Mouse (Mus musculus): ENCODE measurements around the gene Ubl7. TPM values are rescaled to one million over a fixed set of nuclear protein-coding genes. Genes with fewer than 3 reads are reported as not detected.
A peak's percentile ranks its signal among the peaks of the same experiment; 100 is the strongest.

Gene Ubl7
- polyA plus RNA-seq, 1 experiment from 2014 or later, result 107 TPM

GRCm38 (mm10) chr9:57940861-57941638, 30.3 kb downstream of the Ubl7 start:
- 4% methylated on average over 20 of the region's 28 CpGs for WGBS
- 0 out of 2 replicates have a peak, but pooled peaks have one; percentile 20 for TF ChIP-seq CTCF (IDR thresholded peaks at IDR 0.05; ENCODE audit: low read depth)
- Histone ChIP-seq H3K4me1 (ENCODE audit: insufficient read depth) (no peaks in the 10 kb centered on the region), H3K36me3 (ENCODE audit: insufficient read depth) (no peaks in the 10 kb centered on the region), H3K4me2 (peak overlapping the region; percentile 99), H3K27ac (ENCODE audit: low read depth) (no peak overlapping the region), H3K9me3 (ENCODE audit: low read depth, low read length) (no peaks in the 10 kb centered on the region), H3K27me3 (ENCODE audit: insufficient read depth, low read length) (peaks cover 36% of the 10 kb centered on the region), H3K9ac (peak overlapping the region; percentile 54), H3K4me3 (ENCODE audit: low read depth, low read length) (peak overlapping the region; percentile 67)
- ATAC-seq (ENCODE audit: insufficient read depth) (no peak), DNase-seq (peak; percentile 34)

- Histone ChIP-seq H3K4me1 (ENCODE audit: insufficient read depth) (no peaks in the 10 kb centered on the region), H3K27ac (ENCODE audit: low read depth) (no peak overlapping the region), H3K9me3 (ENCODE audit: low read depth, low read length) (no peaks in the 10 kb centered on the region), H3K4me3 (ENCODE audit: low read depth, low read length) (no peak overlapping the region), H3K27me3 (ENCODE audit: insufficient read depth, low read length) (peaks cover 36% of the 10 kb centered on the region), H3K4me2 (peak overlapping the region; percentile 18; the same call in 1 of the 2 replicates), H3K9ac (no peak overlapping the region), H3K36me3 (ENCODE audit: insufficient read depth) (no peaks in the 10 kb centered on the region)
- DNase-seq (no peak), ATAC-seq (ENCODE audit: insufficient read depth) (no peak)
- WGBS, result 28% methylated on average over 2 of the region's 2 CpGs
- no peak for TF ChIP-seq CTCF (IDR thresholded peaks at IDR 0.05; ENCODE audit: low read depth)
Measured at GRCm38 (mm10) chr9:57942039-57942438, 31.3 kb downstream of the Ubl7 start.

GRCm38 (mm10) chr9:57943067-57943466, 32.3 kb downstream of the Ubl7 start:
- DNase-seq (no peak), ATAC-seq (ENCODE audit: insufficient read depth) (no peak)
- H3K9ac ChIP-seq, result no peak overlapping the region
- WGBS, result 10% methylated on average over 2 of the region's 2 CpGs
- peaks cover 36% of the 10 kb centered on the region for H3K27me3 ChIP-seq (ENCODE audit: insufficient read depth, low read length)
- no peaks in the 10 kb centered on the region for H3K36me3 ChIP-seq (ENCODE audit: insufficient read depth)
- H3K4me3 ChIP-seq (ENCODE audit: low read depth, low read length), result no peak overlapping the region
- no peaks in the 10 kb centered on the region for H3K9me3 ChIP-seq (ENCODE audit: low read depth, low read length)
- TF ChIP-seq CTCF (IDR thresholded peaks at IDR 0.05; ENCODE audit: low read depth), result no peak
- no peak overlapping the region for H3K4me2 ChIP-seq
- no peak overlapping the region for H3K27ac ChIP-seq (ENCODE audit: low read depth)
- no peaks in the 10 kb centered on the region for H3K4me1 ChIP-seq (ENCODE audit: insufficient read depth)

- ATAC-seq (ENCODE audit: insufficient read depth) (no peak), DNase-seq (peak; percentile 71)
- no peaks in the 10 kb centered on the region for H3K9me3 ChIP-seq (ENCODE audit: low read depth, low read length)
- peak; percentile 70 for TF ChIP-seq CTCF (IDR thresholded peaks at IDR 0.05; ENCODE audit: low read depth)
- H3K9ac ChIP-seq, result no peak overlapping the region
- WGBS, result 22% methylated on average over 5 of the region's 5 CpGs
- no peak overlapping the region for H3K4me2 ChIP-seq
- no peaks in the 10 kb centered on the region for H3K36me3 ChIP-seq (ENCODE audit: insufficient read depth)
- no peaks in the 10 kb centered on the region for H3K4me1 ChIP-seq (ENCODE audit: insufficient read depth)
- no peak overlapping the region for H3K27ac ChIP-seq (ENCODE audit: low read depth)
- H3K4me3 ChIP-seq (ENCODE audit: low read depth, low read length), result no peak overlapping the region
- H3K27me3 ChIP-seq (ENCODE audit: insufficient read depth, low read length), result peaks cover 32% of the 10 kb centered on the region
Measured at GRCm38 (mm10) chr9:57944572-57944971, 33.8 kb downstream of the Ubl7 start.

GRCm38 (mm10) chr9:57945771-57946616, 35.2 kb downstream of the Ubl7 start:
- Histone ChIP-seq H3K4me3 (ENCODE audit: low read depth, low read length) (no peak overlapping the region), H3K4me2 (no peak overlapping the region), H3K36me3 (ENCODE audit: insufficient read depth) (no peaks in the 10 kb centered on the region), H3K9me3 (ENCODE audit: low read depth, low read length) (no peaks in the 10 kb centered on the region), H3K9ac (no peak overlapping the region), H3K27ac (ENCODE audit: low read depth) (no peak overlapping the region), H3K27me3 (ENCODE audit: insufficient read depth, low read length) (peaks cover 20% of the 10 kb centered on the region), H3K4me1 (ENCODE audit: insufficient read depth) (no peaks in the 10 kb centered on the region)
- DNase-seq (no peak), ATAC-seq (ENCODE audit: insufficient read depth) (no peak)
- 71% methylated on average over 8 of the region's 8 CpGs for WGBS
- no peak for TF ChIP-seq CTCF (IDR thresholded peaks at IDR 0.05; ENCODE audit: low read depth)

- DNase-seq, result no peak
- 49% methylated on average over 7 of the region's 7 CpGs for WGBS
Measured at GRCm38 (mm10) chr9:57947381-57948030, 36.7 kb downstream of the Ubl7 start.

More at GRCm38 (mm10) chr9:57947381-57948030, 36.7 kb downstream of the Ubl7 start:
- Histone ChIP-seq H3K9me3 (ENCODE audit: low read depth, low read length) (no peaks in the 10 kb centered on the region), H3K9ac (no peak overlapping the region), H3K27ac (ENCODE audit: low read depth) (no peak overlapping the region), H3K4me2 (no peak overlapping the region), H3K36me3 (ENCODE audit: insufficient read depth) (no peaks in the 10 kb centered on the region), H3K4me3 (ENCODE audit: low read depth, low read length) (no peak overlapping the region), H3K4me1 (ENCODE audit: insufficient read depth) (no peaks in the 10 kb centered on the region), H3K27me3 (ENCODE audit: insufficient read depth, low read length) (peaks cover 5% of the 10 kb centered on the region; the same call in 1 of the 2 replicates)
- TF ChIP-seq CTCF (IDR thresholded peaks at IDR 0.05; ENCODE audit: low read depth), result no peak
- ATAC-seq (ENCODE audit: insufficient read depth), result no peak

Data from lung, embryonic 14.5 days (tissue).